ENCODE assay signal across 12 mouse cellular contexts in the genomic region with DNA sequence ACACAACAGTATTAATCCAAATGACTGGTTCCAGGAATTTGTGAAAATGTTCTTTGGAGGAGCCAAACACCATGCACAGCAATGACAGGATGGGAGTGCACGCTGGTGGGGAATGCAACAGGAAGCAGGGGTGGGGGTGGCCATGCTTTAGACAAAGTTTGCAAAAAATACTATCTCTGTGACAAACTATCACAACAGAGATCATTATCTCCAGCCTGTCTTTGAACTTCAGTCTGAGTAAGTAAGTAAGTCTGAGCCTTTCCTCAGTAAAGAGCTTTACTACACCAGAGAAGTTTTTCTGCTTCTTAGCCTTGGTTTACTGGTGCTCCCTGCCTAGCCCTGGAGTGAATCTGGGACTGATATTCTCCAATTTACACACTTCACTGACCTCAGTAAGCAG.
"Had no signal": no experiment of that assay in that cellular context is flagged by ENCODE, and none has a peak within 500 bp of the region (broad histone marks: within the 10 kb centered on the region; RNA-seq: fewer than 3 reads in every experiment).

No protein-coding gene starts in this region.

- ATAC-seq: midbrain, embryonic 13.5 days had no signal

- H3K9ac ChIP-seq: kidney, embryonic 15.5 days; limb, embryonic 13.5 days; liver, embryonic 14.5 days; midbrain, embryonic 13.5 days; neural tube, embryonic 15.5 days had no signal

- H3K4me2 ChIP-seq: kidney, embryonic 15.5 days; limb, embryonic 13.5 days; midbrain, embryonic 13.5 days; neural tube, embryonic 15.5 days had no signal

- H3K4me3 ChIP-seq: kidney, embryonic 15.5 days; left cerebral cortex, adult 2 months; limb, embryonic 13.5 days; midbrain, embryonic 13.5 days; neural tube, embryonic 15.5 days had no signal

- H3K27me3 ChIP-seq: kidney, embryonic 15.5 days; limb, embryonic 13.5 days; midbrain, embryonic 13.5 days; neural tube, embryonic 15.5 days had no signal

- H3K36me3 ChIP-seq: kidney, embryonic 15.5 days; limb, embryonic 13.5 days; midbrain, embryonic 13.5 days; neural tube, embryonic 15.5 days had no signal

- H3K9me3 ChIP-seq: kidney, embryonic 15.5 days; limb, embryonic 13.5 days; midbrain, embryonic 13.5 days; neural tube, embryonic 15.5 days had no signal

- H3K4me1 ChIP-seq: kidney, embryonic 15.5 days; midbrain, embryonic 13.5 days; neural tube, embryonic 15.5 days had no signal

- H3K27ac ChIP-seq: kidney, embryonic 15.5 days; left cerebral cortex, adult 2 months; limb, embryonic 13.5 days; liver, embryonic 14.5 days; midbrain, embryonic 13.5 days; neural tube, embryonic 15.5 days had no signal

- DNase-seq: kidney, adult 18-20 months; kidney, postnatal 14 days; left cerebral cortex, postnatal 4 days; lung, adult 18-20 months; right cerebral cortex, adult 18-20 months; right cerebral cortex, postnatal 25 days had no signal
